Mouse (Mus musculus) liver, embryonic 16.5 days (tissue): ENCODE measurements around the gene Smbd1. TPM values are rescaled to one million over a fixed set of nuclear protein-coding genes. Genes with fewer than 3 reads are reported as not detected.

ENCODE experiments used
- ATAC-seq: fragments of 200-750 bp; cut with Nextera tagmentation; 2 replicates; pipeline ENCODE4 v1.8.0; 2017; ENCODE audit warnings: low read depth, mild to moderate bottlenecking, moderate number of reproducible peaks, moderate library complexity
- H3K27ac ChIP-seq: fragments of 300-500 bp; sonication (generic); 2 replicates; pipeline ENCODE4 v1.5.1; 2014; ENCODE audit warnings: mild to moderate bottlenecking, low read length
- H3K27me3 ChIP-seq: fragments of 300-500 bp; sonication (generic); 2 replicates; pipeline ENCODE4 v1.6.1; 2014; ENCODE audit warnings: low read depth, low read length, mixed read lengths; ENCODE audit not compliant: control insufficient read depth, insufficient read depth
- H3K36me3 ChIP-seq: fragments of 300-500 bp; sonication (generic); 2 replicates; pipeline ENCODE4 v1.6.1; 2014; ENCODE audit warnings: mild to moderate bottlenecking; ENCODE audit not compliant: control insufficient read depth, insufficient read depth
- H3K4me1 ChIP-seq: fragments of 300-500 bp; sonication (generic); 2 replicates; pipeline ENCODE4 v1.6.1; 2014; ENCODE audit warnings: low read depth, low read length, mixed read lengths; ENCODE audit not compliant: control insufficient read depth
- H3K4me2 ChIP-seq: fragments of 300-500 bp; sonication (generic); 2 replicates; pipeline ENCODE4 v1.6.1; 2014; ENCODE audit warnings: low read depth, low read length, mixed read lengths
- H3K4me3 ChIP-seq: fragments of 300-500 bp; sonication (generic); 2 replicates; pipeline ENCODE4 v1.5.1; 2014; ENCODE audit warnings: low read depth, mild to moderate bottlenecking, low read length
- H3K9ac ChIP-seq: fragments of 300-500 bp; sonication (generic); 2 replicates; pipeline ENCODE4 v1.6.1; 2014; ENCODE audit warnings: low read depth, low read length
- H3K9me3 ChIP-seq: fragments of 300-500 bp; sonication (generic); replicated peaks from 2 replicates; pipeline ENCODE4 v1.6.1; 2016; ENCODE audit warnings: low read length; ENCODE audit not compliant: control insufficient read depth
- WGBS: fragments of 180-500 bp; shearing (Covaris S2); extraction: QIAGEN DNeasy Blood & Tissue Kit; methylation state at CpG from one replicate; pipeline ENCODE4 v1.1.7; 2014; ENCODE audit not compliant: insufficient replicate concordance; 5-methylcytosine and 5-hydroxymethylcytosine counted together
- polyA plus RNA-seq: library from polyadenylated mRNA; unstranded; fragments of >200 nt; fragmentation: Nextera tagmentation; extraction: Ambion mirVana; gene quantifications from 2 replicates; pipeline ENCODE4 v1.2.1, GENCODE M21; 2015

The Smbd1 gene
- not detected in 2 replicates for polyA plus RNA-seq

GRCm38 (mm10) chr16:32810321-32810720, at the start of gene Smbd1:
TSS of gene Smbd1 (minus strand) at chr16:32810477.
- no peak for ATAC-seq
- no peak within 1 kb of the TSS for H3K27ac ChIP-seq
- WGBS, result 66% methylated on average over 4 of the region's 4 CpGs
- H3K4me1 ChIP-seq, result peaks cover 7% of the 10 kb centered on the region
- H3K27me3 ChIP-seq, result no peaks in the 10 kb centered on the region
- H3K36me3 ChIP-seq, result no peaks in the 10 kb centered on the region
- H3K4me2 ChIP-seq, result no peak within 1 kb of the TSS
- no peak within 1 kb of the TSS for H3K9ac ChIP-seq
- no peak within 1 kb of the TSS for H3K4me3 ChIP-seq
- H3K9me3 ChIP-seq, result no peaks in the 10 kb centered on the region

GRCm38 (mm10) chr16:32858771-32859636, 48.7 kb upstream of the Smbd1 start:
- H3K27ac ChIP-seq, result no peak overlapping the region
- no peak overlapping the region for H3K9ac ChIP-seq
- ATAC-seq, result no peak
- H3K36me3 ChIP-seq, result peaks cover 2% of the 10 kb centered on the region; the same call in 1 of the 2 replicates
- H3K9me3 ChIP-seq, result no peaks in the 10 kb centered on the region
- no peaks in the 10 kb centered on the region for H3K27me3 ChIP-seq
- 53% methylated on average over 12 of the region's 12 CpGs for WGBS
- H3K4me1 ChIP-seq, result peaks cover 4% of the 10 kb centered on the region
- no peak overlapping the region for H3K4me2 ChIP-seq
- H3K4me3 ChIP-seq, result no peak overlapping the region

DNA sequence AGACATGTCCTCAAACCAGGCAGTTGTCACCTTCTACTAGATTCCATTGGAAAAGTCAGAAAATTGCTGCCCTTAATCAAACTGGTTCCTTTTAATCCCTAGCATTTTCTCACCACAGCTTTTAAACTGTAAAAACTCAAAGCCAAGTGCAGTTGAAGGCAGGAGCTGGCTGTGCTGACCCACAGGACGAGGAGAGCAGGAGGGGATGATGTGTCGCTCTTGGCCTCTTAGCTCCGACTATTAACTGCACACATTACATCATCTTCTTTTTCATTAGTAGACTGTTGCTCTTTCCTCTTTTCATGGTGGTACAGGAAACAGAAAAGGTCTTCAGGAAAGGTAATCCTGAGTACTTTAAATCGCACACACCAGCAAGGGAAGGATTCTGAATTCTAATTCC, 48.1 kb upstream of the Smbd1 start:
- peaks cover 4% of the 10 kb centered on the region for H3K4me1 ChIP-seq
- no peak for ATAC-seq
- H3K27ac ChIP-seq, result no peak overlapping the region
- WGBS, result 59% methylated on average over 4 of the region's 4 CpGs
- no peak overlapping the region for H3K9ac ChIP-seq
- no peak overlapping the region for H3K4me3 ChIP-seq
- no peaks in the 10 kb centered on the region for H3K9me3 ChIP-seq
- H3K4me2 ChIP-seq, result no peak overlapping the region
- H3K27me3 ChIP-seq, result no peaks in the 10 kb centered on the region
- peaks cover 2% of the 10 kb centered on the region; the same call in 1 of the 2 replicates for H3K36me3 ChIP-seq

DNA sequence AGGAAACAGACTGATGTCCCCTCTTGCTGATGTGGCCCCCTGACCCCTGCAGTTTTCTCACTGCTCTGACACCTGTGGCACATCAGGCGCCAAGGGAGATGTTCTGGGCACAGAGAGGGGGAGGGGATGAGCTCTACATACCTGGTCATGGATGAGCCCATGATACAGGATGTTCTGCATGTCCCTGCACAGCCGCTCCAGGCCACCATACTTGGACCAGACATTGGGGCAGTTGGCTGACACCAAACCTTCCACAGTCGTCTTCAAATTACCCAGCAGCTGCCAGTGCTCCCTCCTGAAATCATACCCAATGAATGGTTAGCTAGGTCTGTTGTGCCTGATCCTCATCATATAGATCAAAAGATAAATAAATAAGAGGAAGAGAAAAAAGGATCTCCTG, 46.5 kb upstream of the Smbd1 start:
- no peaks in the 10 kb centered on the region for H3K27me3 ChIP-seq
- peaks cover 4% of the 10 kb centered on the region for H3K4me1 ChIP-seq
- H3K9ac ChIP-seq, result no peak overlapping the region
- no peak overlapping the region for H3K27ac ChIP-seq
- no peaks in the 10 kb centered on the region for H3K9me3 ChIP-seq
- WGBS, result 67% methylated on average over 3 of the region's 3 CpGs
- H3K4me2 ChIP-seq, result no peak overlapping the region
- peaks cover 2% of the 10 kb centered on the region; the same call in 1 of the 2 replicates for H3K36me3 ChIP-seq
- H3K4me3 ChIP-seq, result no peak overlapping the region
- ATAC-seq, result no peak

- no peak for ATAC-seq
- H3K27me3 ChIP-seq, result no peaks in the 10 kb centered on the region
- H3K9me3 ChIP-seq, result no peaks in the 10 kb centered on the region
- H3K36me3 ChIP-seq, result no peaks in the 10 kb centered on the region
- no peak overlapping the region for H3K4me3 ChIP-seq
- no peak overlapping the region for H3K27ac ChIP-seq
- H3K4me2 ChIP-seq, result no peak overlapping the region
- WGBS, result 32% methylated on average over 2 of the region's 2 CpGs
- no peak overlapping the region for H3K9ac ChIP-seq
- H3K4me1 ChIP-seq, result peaks cover 4% of the 10 kb centered on the region
Observed at GRCm38 (mm10) chr16:32854050-32854571, 43.8 kb upstream of the Smbd1 start.

- 46% methylated on average over 13 of the region's 13 CpGs for WGBS
- H3K27me3 ChIP-seq, result no peaks in the 10 kb centered on the region
- H3K27ac ChIP-seq, result no peak overlapping the region
- H3K9ac ChIP-seq, result no peak overlapping the region
- H3K4me2 ChIP-seq, result no peak overlapping the region
- peaks cover 4% of the 10 kb centered on the region for H3K4me1 ChIP-seq
- H3K4me3 ChIP-seq, result no peak overlapping the region
- H3K9me3 ChIP-seq, result no peaks in the 10 kb centered on the region
- ATAC-seq, result no peak
- no peaks in the 10 kb centered on the region for H3K36me3 ChIP-seq
Observed at GRCm38 (mm10) chr16:32853492-32854049, 43.3 kb upstream of the Smbd1 start.

DNA sequence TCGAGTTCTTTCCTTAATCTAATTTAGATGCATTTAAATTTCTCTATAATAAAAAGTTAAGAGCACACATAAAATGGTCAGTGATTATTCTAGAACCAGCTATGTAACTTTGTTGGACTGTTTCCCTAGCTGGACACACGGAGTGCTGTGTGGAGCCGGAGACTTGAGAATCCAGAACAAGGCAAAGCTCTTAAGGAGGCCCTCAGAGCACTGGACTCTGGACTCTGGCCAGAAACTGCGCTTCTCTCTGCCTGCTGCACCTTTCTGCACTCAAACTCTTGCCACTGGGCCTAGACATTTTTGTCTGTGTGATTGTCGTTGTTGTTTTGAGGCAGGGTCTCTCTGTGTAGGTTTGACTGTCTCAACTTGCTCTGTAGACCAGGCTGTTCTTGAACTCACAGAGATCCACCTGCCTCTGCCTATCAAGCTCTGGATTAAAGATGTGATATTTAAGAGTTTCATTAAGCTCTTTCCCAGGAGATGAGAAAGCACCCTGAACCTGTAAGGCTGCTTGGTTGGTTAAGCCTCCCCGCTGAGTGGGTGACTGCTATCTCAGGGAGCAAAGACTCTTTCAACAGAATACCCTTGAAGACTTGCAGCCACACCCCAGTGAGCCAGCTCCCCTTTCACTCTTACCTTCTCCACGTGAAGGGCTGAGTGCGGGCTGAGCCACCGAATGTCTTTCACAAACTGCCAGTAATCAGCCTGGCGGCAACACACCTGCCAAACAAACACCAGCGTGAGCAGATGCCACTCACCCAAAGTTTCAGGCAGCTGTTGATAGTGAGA, 39.0 kb upstream of the Smbd1 start:
- H3K4me1 ChIP-seq, result peaks cover under 1% of the 10 kb centered on the region
- no peaks in the 10 kb centered on the region for H3K27me3 ChIP-seq
- no peak overlapping the region for H3K27ac ChIP-seq
- no peak overlapping the region for H3K4me3 ChIP-seq
- no peak overlapping the region for H3K9ac ChIP-seq
- no peaks in the 10 kb centered on the region for H3K9me3 ChIP-seq
- ATAC-seq, result no peak
- 78% methylated on average over 11 of the region's 11 CpGs for WGBS
- H3K36me3 ChIP-seq, result peaks cover 6% of the 10 kb centered on the region; the same call in 1 of the 2 replicates
- no peak overlapping the region for H3K4me2 ChIP-seq

DNA sequence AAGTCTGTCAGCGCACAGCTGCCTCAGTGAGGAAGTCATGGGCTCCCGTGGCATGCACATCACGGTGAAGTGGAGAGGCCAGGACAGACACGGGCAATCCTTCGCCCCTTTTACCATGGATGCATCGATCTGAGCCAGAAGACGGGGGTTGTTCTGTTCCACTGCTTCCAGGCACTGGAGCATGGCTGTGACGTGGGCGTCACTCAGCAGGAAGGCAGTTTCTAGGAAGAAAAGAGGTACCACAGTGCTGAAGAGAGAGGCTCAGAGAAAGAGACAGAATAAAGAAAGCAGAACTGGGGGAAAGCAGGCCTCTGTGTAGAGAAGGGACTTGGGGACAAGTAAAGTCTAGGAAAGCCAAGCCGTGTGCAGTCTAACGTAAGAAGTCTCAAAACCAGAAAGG, 36.8 kb upstream of the Smbd1 start:
- Histone ChIP-seq H3K9me3 (no peaks in the 10 kb centered on the region), H3K4me2 (no peak overlapping the region), H3K36me3 (peaks cover 6% of the 10 kb centered on the region; the same call in 1 of the 2 replicates), H3K27ac (no peak overlapping the region), H3K4me3 (no peak overlapping the region), H3K4me1 (no peaks in the 10 kb centered on the region), H3K9ac (no peak overlapping the region), H3K27me3 (no peaks in the 10 kb centered on the region)
- no peak for ATAC-seq
- 78% methylated on average over 11 of the region's 11 CpGs for WGBS
